ENCODE assay signal across 27 mouse cellular contexts in genomic region chr6:15767460-15767859, GRCm38 (mm10). TPM values are rescaled to one million over a fixed set of nuclear protein-coding genes. Genes with fewer than 3 reads are reported as not detected.
DNase-seq lines count a peak whose midpoint lies in the region; ATAC-seq lines count a peak whose summit lies in the region.
"Had no signal": no experiment of that assay in that cellular context is flagged by ENCODE, and none has a peak within 500 bp of the region (broad histone marks: within the 10 kb centered on the region; RNA-seq: fewer than 3 reads in every experiment).

No protein-coding gene starts in this region.

- H3K4me1 ChIP-seq in hindbrain, embryonic 11.5 days (replicated peaks; ENCODE audit: control insufficient read depth, insufficient read depth, low read length) = no peaks in the 10 kb centered on the region
- H3K4me1 ChIP-seq in hindbrain, embryonic 13.5 days (replicated peaks) = no peaks in the 10 kb centered on the region
- no peaks in the 10 kb centered on the region for H3K4me1 ChIP-seq in midbrain, embryonic 15.5 days
- no peaks in the 10 kb centered on the region for H3K4me1 ChIP-seq in midbrain, embryonic 10.5 days
- H3K4me1 ChIP-seq in forebrain, embryonic 16.5 days (replicated peaks; ENCODE audit: control insufficient read depth, insufficient read depth, low read length) = 0 out of 2 replicates have a peak, but pooled peaks cover 2% of the 10 kb centered on the region
- H3K4me1 ChIP-seq in kidney, embryonic 14.5 days (ENCODE audit: control insufficient read depth, insufficient read depth, low read length) = no peaks in the 10 kb centered on the region
- H3K4me1 ChIP-seq: embryonic facial prominence, embryonic 12.5 days; hindbrain, embryonic 15.5 days; megakaryocyte, embryonic 14.5 days; neural tube, embryonic 15.5 days had no signal

- H3K4me3 ChIP-seq in hindbrain, embryonic 11.5 days (ENCODE audit: low read depth, low read length) = no peak overlapping the region
- H3K4me3 ChIP-seq in hindbrain, embryonic 13.5 days = no peak overlapping the region
- H3K4me3 ChIP-seq in midbrain, embryonic 15.5 days = no peak overlapping the region
- H3K4me3 ChIP-seq in midbrain, embryonic 10.5 days = no peak overlapping the region
- H3K4me3 ChIP-seq in forebrain, embryonic 16.5 days (replicated peaks; ENCODE audit: low read length) = no peak overlapping the region
- H3K4me3 ChIP-seq in kidney, embryonic 14.5 days (ENCODE audit: low read length) = no peak overlapping the region
- H3K4me3 ChIP-seq: embryonic facial prominence, embryonic 12.5 days; hindbrain, embryonic 15.5 days; limb, embryonic 13.5 days; megakaryocyte, embryonic 14.5 days; neural tube, embryonic 15.5 days had no signal

- H3K4me2 ChIP-seq in hindbrain, embryonic 11.5 days (replicated peaks; ENCODE audit: low read depth, low read length) = no peak overlapping the region
- H3K4me2 ChIP-seq in hindbrain, embryonic 13.5 days = no peak overlapping the region
- no peak overlapping the region for H3K4me2 ChIP-seq in midbrain, embryonic 15.5 days
- H3K4me2 ChIP-seq in forebrain, embryonic 16.5 days (ENCODE audit: low read length) = no peak overlapping the region
- H3K4me2 ChIP-seq in kidney, embryonic 14.5 days (replicated peaks; ENCODE audit: low read depth, low read length) = no peak overlapping the region
- H3K4me2 ChIP-seq: embryonic facial prominence, embryonic 12.5 days; heart, embryonic 11.5 days; hindbrain, embryonic 15.5 days; limb, embryonic 13.5 days; liver, embryonic 11.5 days; neural tube, embryonic 15.5 days had no signal

- H3K36me3 ChIP-seq in hindbrain, embryonic 11.5 days (ENCODE audit: control insufficient read depth, insufficient read depth, low read length) = no peaks in the 10 kb centered on the region
- no peaks in the 10 kb centered on the region for H3K36me3 ChIP-seq in hindbrain, embryonic 13.5 days
- no peaks in the 10 kb centered on the region for H3K36me3 ChIP-seq in midbrain, embryonic 15.5 days (replicated peaks)
- H3K36me3 ChIP-seq in midbrain, embryonic 10.5 days = no peaks in the 10 kb centered on the region
- H3K36me3 ChIP-seq in forebrain, embryonic 16.5 days (ENCODE audit: control insufficient read depth, insufficient read depth) = no peaks in the 10 kb centered on the region
- 0 out of 2 replicates have a peak, but pooled peaks cover 4% of the 10 kb centered on the region for H3K36me3 ChIP-seq in kidney, embryonic 14.5 days (ENCODE audit: control insufficient read depth, insufficient read depth, low read length)
- H3K36me3 ChIP-seq: hindbrain, embryonic 15.5 days; neural tube, embryonic 15.5 days had no signal

- H3K27me3 ChIP-seq in hindbrain, embryonic 11.5 days (ENCODE audit: control insufficient read depth, insufficient read depth, low read length) = no peaks in the 10 kb centered on the region
- no peaks in the 10 kb centered on the region for H3K27me3 ChIP-seq in hindbrain, embryonic 13.5 days
- H3K27me3 ChIP-seq in midbrain, embryonic 15.5 days (replicated peaks) = no peaks in the 10 kb centered on the region
- no peaks in the 10 kb centered on the region for H3K27me3 ChIP-seq in midbrain, embryonic 10.5 days (ENCODE audit: low read depth, poor library complexity, severe bottlenecking)
- no peaks in the 10 kb centered on the region for H3K27me3 ChIP-seq in forebrain, embryonic 16.5 days (replicated peaks; ENCODE audit: control insufficient read depth, insufficient read depth, low read length)
- no peaks in the 10 kb centered on the region for H3K27me3 ChIP-seq in kidney, embryonic 14.5 days (ENCODE audit: control insufficient read depth, insufficient read depth, low read length)
- H3K27me3 ChIP-seq: embryonic facial prominence, embryonic 12.5 days; hindbrain, embryonic 15.5 days; limb, embryonic 13.5 days; megakaryocyte, embryonic 14.5 days; neural tube, embryonic 15.5 days had no signal

- no peak overlapping the region for H3K9ac ChIP-seq in hindbrain, embryonic 11.5 days (ENCODE audit: low read depth, low read length)
- no peak overlapping the region for H3K9ac ChIP-seq in hindbrain, embryonic 13.5 days
- H3K9ac ChIP-seq in midbrain, embryonic 15.5 days = no peak overlapping the region
- no peak overlapping the region for H3K9ac ChIP-seq in forebrain, embryonic 16.5 days (replicated peaks; ENCODE audit: low read depth, low read length)
- no peak overlapping the region for H3K9ac ChIP-seq in kidney, embryonic 14.5 days (ENCODE audit: low read depth, low read length)
- H3K9ac ChIP-seq: embryonic facial prominence, embryonic 12.5 days; hindbrain, embryonic 15.5 days; limb, embryonic 13.5 days; neural tube, embryonic 15.5 days had no signal

- H3K27ac ChIP-seq in hindbrain, embryonic 11.5 days (ENCODE audit: low read depth, low read length) = no peak overlapping the region
- H3K27ac ChIP-seq in hindbrain, embryonic 13.5 days = no peak overlapping the region
- H3K27ac ChIP-seq in midbrain, embryonic 15.5 days = no peak overlapping the region
- H3K27ac ChIP-seq in midbrain, embryonic 10.5 days (replicated peaks) = no peak overlapping the region
- no peak overlapping the region for H3K27ac ChIP-seq in forebrain, embryonic 16.5 days (ENCODE audit: low read length)
- no peak overlapping the region for H3K27ac ChIP-seq in kidney, embryonic 14.5 days (ENCODE audit: low read depth, low read length)
- H3K27ac ChIP-seq: embryonic facial prominence, embryonic 12.5 days; hindbrain, embryonic 15.5 days; limb, embryonic 13.5 days; neural tube, embryonic 15.5 days had no signal

- no peaks in the 10 kb centered on the region for H3K9me3 ChIP-seq in hindbrain, embryonic 11.5 days (ENCODE audit: control insufficient read depth, low read length)
- no peaks in the 10 kb centered on the region for H3K9me3 ChIP-seq in hindbrain, embryonic 13.5 days
- no peaks in the 10 kb centered on the region for H3K9me3 ChIP-seq in midbrain, embryonic 15.5 days
- H3K9me3 ChIP-seq in midbrain, embryonic 10.5 days (replicated peaks) = no peaks in the 10 kb centered on the region
- no peaks in the 10 kb centered on the region for H3K9me3 ChIP-seq in forebrain, embryonic 16.5 days (ENCODE audit: control insufficient read depth, low read length)
- no peaks in the 10 kb centered on the region for H3K9me3 ChIP-seq in kidney, embryonic 14.5 days (ENCODE audit: control insufficient read depth, low read length)
- H3K9me3 ChIP-seq: embryonic facial prominence, embryonic 12.5 days; hindbrain, embryonic 15.5 days; limb, embryonic 13.5 days; megakaryocyte, embryonic 14.5 days; neural tube, embryonic 15.5 days had no signal

- DNase-seq in hindbrain, embryonic 11.5 days (ENCODE audit: low spot score) = no peak
- DNase-seq in midbrain, embryonic 10.5 days (ENCODE audit: low spot score) = no peak
- DNase-seq in heart, adult 11 months = no peak
- DNase-seq: adrenal gland, adult 2 months; adrenal gland, postnatal 36 days; cerebellum, adult 8-10 months; cerebellum, postnatal 25 days; gastrocnemius, postnatal 25 days; heart, adult 18-20 months; heart, postnatal 36 days; kidney, adult 18-20 months; kidney, postnatal 36 days; lung, postnatal 36 days; retina, postnatal 1 day; right cerebral cortex, postnatal 14 days; thymus, postnatal 4 days had no signal

- 67% methylated on average over 6 of the region's 6 CpGs for WGBS in hindbrain, embryonic 11.5 days
- 55% methylated on average over 6 of the region's 6 CpGs for WGBS in hindbrain, embryonic 13.5 days
- 39% methylated on average over 6 of the region's 6 CpGs for WGBS in midbrain, embryonic 15.5 days
- 86% methylated on average over 6 of the region's 6 CpGs for WGBS in midbrain, embryonic 10.5 days
- WGBS in forebrain, embryonic 16.5 days = 38% methylated on average over 6 of the region's 6 CpGs
- 93% methylated on average over 6 of the region's 6 CpGs for WGBS in kidney, embryonic 14.5 days

- peak; percentile 45; the same call in 1 of the 2 replicates for ATAC-seq in hindbrain, embryonic 11.5 days (ENCODE audit: low FRiP score)
- no peak for ATAC-seq in hindbrain, embryonic 13.5 days (ENCODE audit: low FRiP score)
- ATAC-seq in midbrain, embryonic 15.5 days (replicated peaks) = peak; percentile 50; the same call in 1 of the 2 replicates
- peak; percentile 82 for ATAC-seq in forebrain, embryonic 16.5 days
- no peak for ATAC-seq in kidney, embryonic 14.5 days (ENCODE audit: low FRiP score, low TSS enrichment)

RNA-seq across cellular contexts. Expression of gene Mdfic, which starts 47.0 kb away (rescaled TPM):
- 4.8 and 5.4 TPM in 2 replicates for polyA plus RNA-seq in hindbrain, embryonic 11.5 days (2014; fragmentation: Nextera tagmentation; extraction: Ambion mirVana)
- polyA plus RNA-seq in hindbrain, embryonic 13.5 days (2015; fragmentation: Nextera tagmentation; extraction: Ambion mirVana) = 1.5 and 1.9 TPM in 2 replicates
- polyA plus RNA-seq in midbrain, embryonic 15.5 days (2015; fragmentation: Nextera tagmentation; extraction: Ambion mirVana) = 1.0 and 1.2 TPM in 2 replicates
- 4.0 and 4.4 TPM in 2 replicates for polyA plus RNA-seq in midbrain, embryonic 10.5 days (2016; fragmentation: Nextera tagmentation; extraction: Ambion mirVana)
- 1.7 and 1.8 TPM in 2 replicates for polyA plus RNA-seq in forebrain, embryonic 16.5 days (2015; fragmentation: Nextera tagmentation; extraction: Ambion mirVana)
- polyA plus RNA-seq in kidney, embryonic 14.5 days (2014; fragmentation: Nextera tagmentation; extraction: Ambion mirVana) = 7.2 and 7.4 TPM in 2 replicates

Comparison
In these comparisons a context has a peak if more than half of its experiments do, and no peak if none do; other contexts are left out.
1. ATAC-seq: peak in hindbrain, embryonic 11.5 days (single experiment), midbrain, embryonic 15.5 days (single experiment) and forebrain, embryonic 16.5 days (single experiment); none in hindbrain, embryonic 13.5 days (single experiment) and kidney, embryonic 14.5 days (single experiment).